Mouse (Mus musculus) midbrain, embryonic 12.5 days (tissue): ENCODE results near the gene Oxnad1. TPM values are rescaled to one million over a fixed set of nuclear protein-coding genes. Genes with fewer than 3 reads are reported as not detected.

Experiments
- ATAC-seq: fragments of 200-750 bp; cut with Nextera tagmentation; 2 replicates; pipeline ENCODE4 v1.8.0; 2017; ENCODE audit warnings: low read depth, moderate TSS enrichment, moderate library complexity; ENCODE audit not compliant: low FRiP score
- H3K27ac ChIP-seq: fragments of 300-500 bp; sonication (generic); replicated peaks from 2 replicates; pipeline ENCODE4 v1.5.1; 2016; ENCODE audit warnings: mild to moderate bottlenecking
- H3K27me3 ChIP-seq: fragments of 300-500 bp; sonication (generic); 2 replicates; pipeline ENCODE4 v1.6.1; 2016; ENCODE audit warnings: mild to moderate bottlenecking
- H3K36me3 ChIP-seq: fragments of 300-500 bp; sonication (generic); 2 replicates; pipeline ENCODE4 v1.6.1; 2016
- H3K4me1 ChIP-seq: fragments of 300-500 bp; sonication (generic); 2 replicates; pipeline ENCODE4 v1.6.1; 2016
- H3K4me2 ChIP-seq: fragments of 300-500 bp; sonication (generic); replicated peaks from 2 replicates; pipeline ENCODE4 v1.6.1; 2016; ENCODE audit warnings: mild to moderate bottlenecking, moderate library complexity
- H3K4me3 ChIP-seq: fragments of 300-500 bp; sonication (generic); 2 replicates; pipeline ENCODE4 v1.5.1; 2016; ENCODE audit warnings: mild to moderate bottlenecking
- H3K9ac ChIP-seq: fragments of 300-500 bp; sonication (generic); replicated peaks from 2 replicates; pipeline ENCODE4 v1.6.1; 2016; ENCODE audit warnings: mild to moderate bottlenecking, moderate library complexity
- H3K9me3 ChIP-seq: fragments of 300-500 bp; sonication (generic); 2 replicates; pipeline ENCODE4 v1.6.1; 2016; ENCODE audit warnings: mild to moderate bottlenecking
- WGBS: fragments of 180-500 bp; shearing (Covaris S2); methylation state at CpG from one replicate; pipeline ENCODE4 v1.1.7; 2016; 5-methylcytosine and 5-hydroxymethylcytosine counted together
- polyA plus RNA-seq: library from polyadenylated mRNA; unstranded; fragments of >200 nt; fragmentation: Nextera tagmentation; extraction: Ambion mirVana; gene quantifications from 2 replicates; pipeline ENCODE4 v1.2.1, GENCODE M21; 2016

The Oxnad1 gene
- polyA plus RNA-seq, 1 experiment from 2014 or later: 23.0 TPM

DNA sequence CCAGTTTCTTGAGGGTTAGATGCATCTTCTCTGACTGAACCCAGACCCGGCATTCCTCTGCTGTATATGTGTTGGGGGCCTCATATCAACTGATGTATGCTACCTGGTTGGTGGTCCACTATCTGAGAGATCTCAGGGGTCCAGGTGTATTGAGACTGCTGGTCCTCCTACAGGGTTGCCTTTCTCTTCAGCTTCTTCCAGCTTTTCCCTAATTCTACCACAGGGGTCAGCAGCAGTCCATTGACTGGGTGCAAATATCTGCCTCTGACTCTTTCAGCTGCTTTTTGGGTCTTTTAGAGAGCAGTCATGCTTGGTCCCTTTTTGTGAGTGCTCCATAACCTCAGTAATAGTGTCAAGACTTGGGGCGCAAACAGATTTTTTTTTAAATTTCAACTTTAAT, 65.7 kb downstream of the Oxnad1 start:
- Histone ChIP-seq H3K4me2 (no peak overlapping the region), H3K4me1 (no peaks in the 10 kb centered on the region), H3K36me3 (no peaks in the 10 kb centered on the region), H3K4me3 (no peak overlapping the region), H3K27ac (no peak overlapping the region), H3K9me3 (0 out of 2 replicates have a peak, but pooled peaks cover 3% of the 10 kb centered on the region), H3K9ac (no peak overlapping the region), H3K27me3 (no peaks in the 10 kb centered on the region)
- ATAC-seq: no peak
- 92% methylated on average over 2 of the region's 2 CpGs for WGBS

DNA sequence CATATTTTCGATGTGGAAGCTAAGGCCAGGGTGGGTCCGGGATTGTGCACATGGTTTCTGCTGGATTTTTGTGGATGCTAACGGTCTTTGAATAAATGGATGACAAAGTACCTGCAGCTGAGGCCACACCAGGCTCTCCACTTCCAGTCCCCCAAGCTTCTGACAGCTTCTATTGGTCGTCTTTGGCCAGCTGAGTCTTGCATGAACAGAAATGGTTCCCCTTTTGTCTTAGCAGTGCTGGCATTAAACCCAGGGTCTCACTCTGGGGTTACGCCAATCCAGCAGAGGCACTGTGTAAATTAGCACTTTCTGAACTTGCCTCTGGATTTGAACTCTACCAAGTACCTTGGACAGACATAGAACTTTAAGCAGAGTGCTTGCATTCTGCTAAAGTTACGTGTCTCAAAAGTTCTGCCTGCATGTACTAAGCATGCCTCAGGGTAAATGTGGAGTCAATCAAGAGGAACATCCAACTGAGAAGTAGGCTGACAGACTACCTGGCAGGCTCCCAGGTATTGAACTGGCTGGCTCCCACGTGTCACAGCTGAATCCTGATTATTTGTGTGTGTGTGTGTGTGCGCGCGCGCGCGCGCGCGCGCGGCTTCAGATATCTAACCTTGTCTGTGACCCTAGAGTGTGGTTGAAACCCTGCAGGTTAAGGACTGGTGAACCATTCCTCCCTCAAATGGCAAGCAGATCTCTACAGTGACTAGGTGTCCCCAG, 67.2 kb downstream of the Oxnad1 start:
- Histone ChIP-seq H3K9me3 (0 out of 2 replicates have a peak, but pooled peaks cover 3% of the 10 kb centered on the region), H3K27ac (no peak overlapping the region), H3K4me1 (no peaks in the 10 kb centered on the region), H3K9ac (no peak overlapping the region), H3K36me3 (no peaks in the 10 kb centered on the region), H3K27me3 (no peaks in the 10 kb centered on the region), H3K4me3 (no peak overlapping the region), H3K4me2 (no peak overlapping the region)
- no peak for ATAC-seq
- 89% methylated on average over 18 of the region's 18 CpGs for WGBS

Other genes with a start within 250 kb of the Oxnad1 start
- gene Galnt15, start 56.4 kb upstream of the Oxnad1 start, polyA plus RNA-seq: 0.09 and 0.10 TPM in 2 replicates
- 76.9 and 79.5 TPM in 2 replicates for gene Dph3, start 355 bp downstream of the Oxnad1 start, polyA plus RNA-seq
- not detected in 2 replicates for gene Msmb, start 56.6 kb downstream of the Oxnad1 start, polyA plus RNA-seq
- gene Ncoa4, start 74.5 kb downstream of the Oxnad1 start, polyA plus RNA-seq: 91.4 and 92.7 TPM in 2 replicates
- 211 and 222 TPM in 2 replicates for gene Timm23, start 116.5 kb downstream of the Oxnad1 start, polyA plus RNA-seq
- 61.5 and 66.7 TPM in 2 replicates for gene Parg, start 116.6 kb downstream of the Oxnad1 start, polyA plus RNA-seq
- gene Ogdhl, start 236.6 kb downstream of the Oxnad1 start, polyA plus RNA-seq: 19.9 and 22.6 TPM in 2 replicates